Mouse (Mus musculus) small intestine, adult 2 months (tissue): Measurements from ENCODE around the gene Kras.

Source experiments
- CTCF ChIP-seq: fragments of 200-500 bp; IDR thresholded peaks from 2 replicates; pipeline ENCODE4 v1.5.1; 2012; ENCODE audit warnings: low read depth, mild to moderate bottlenecking, control low read depth, inconsistent platforms, low read length, moderate library complexity, mixed read lengths; ENCODE audit not compliant: insufficient replicate concordance, insufficient read length; ENCODE audit errors: extremely low read depth
- POLR2A ChIP-seq: fragments of 200-500 bp; IDR thresholded peaks from 2 replicates; pipeline ENCODE4 v1.6.1; 2012; ENCODE audit warnings: low read depth, mild to moderate bottlenecking, control low read depth, inconsistent platforms, low read length, moderate library complexity

GRCm38 (mm10) chr6:145175571-145175981 lies 74.5 kb downstream of the Kras start:
- TF ChIP-seq POLR2A = no peak
- no peak for TF ChIP-seq CTCF
